Mouse (Mus musculus): ENCODE data around the gene Lrch4. TPM values are rescaled to one million over a fixed set of nuclear protein-coding genes. Genes with fewer than 3 reads are reported as not detected.

Lrch4 gene
- total RNA-seq, 2 experiments from 2014 or later: 15.6 to 17.1 TPM

- no peak for TF ChIP-seq CTCF (IDR thresholded peaks at IDR 0.05)
- intact Hi-C loops (cut with DNase I): no loop called here
- Histone ChIP-seq H3K4me3 (peak within 1 kb of the TSS; percentile 65), H3K27ac (peak within 1 kb of the TSS; percentile 73)
- peak; percentile 67 for DNase-seq
These were observed 16.8 kb downstream of the Lrch4 start, which contains the start of gene Irs3 for GRCm38 (mm10) chr5:137645652-137646091. Irs3 (minus strand) TSS chr5:137645714.

GRCm38 (mm10) chr5:137647827-137648601 lies 19.1 kb downstream of the Lrch4 start:
- H3K4me3 ChIP-seq: no peak overlapping the region
- DNase-seq: no peak
- intact Hi-C loops (cut with DNase I): no loop called here
- peak overlapping the region; percentile 86; the same call in 1 of the 2 replicates for H3K27ac ChIP-seq
- TF ChIP-seq CTCF (IDR thresholded peaks at IDR 0.05): no peak

GRCm38 (mm10) chr5:137649251-137649650 lies 20.3 kb downstream of the Lrch4 start:
- Histone ChIP-seq H3K4me3 (no peak overlapping the region), H3K27ac (peak overlapping the region; percentile 86)
- no peak for DNase-seq
- no peak for TF ChIP-seq CTCF (IDR thresholded peaks at IDR 0.05)
- intact Hi-C loops (cut with DNase I): no loop called here

GRCm38 (mm10) chr5:137649669-137650571 lies 21.0 kb downstream of the Lrch4 start:
- TF ChIP-seq CTCF (IDR thresholded peaks at IDR 0.05): no peak
- intact Hi-C loops (cut with DNase I): no loop called here
- Histone ChIP-seq H3K4me3 (peak overlapping the region; percentile 43), H3K27ac (peak overlapping the region; percentile 86)
- peak; percentile 62 for DNase-seq

GRCm38 (mm10) chr5:137652474-137652873 lies 23.6 kb downstream of the Lrch4 start:
- TF ChIP-seq CTCF (IDR thresholded peaks at IDR 0.05): peak; percentile 84
- Histone ChIP-seq H3K27ac (peak overlapping the region; percentile 86), H3K4me3 (peak overlapping the region; percentile 28)
- intact Hi-C loops (cut with DNase I): loop anchor here (1.0 kb wide), 1 partner anchor 67 kb away; no protein-coding TSS in a partner anchor
- DNase-seq: peak; percentile 82

GRCm38 (mm10) chr5:137653366-137653765 lies 24.4 kb downstream of the Lrch4 start:
- no peak for DNase-seq
- no peak for TF ChIP-seq CTCF (IDR thresholded peaks at IDR 0.05)
- 0 out of 2 replicates have a peak overlapping the region, but pooled peaks have one; percentile 86 for H3K27ac ChIP-seq
- H3K4me3 ChIP-seq: no peak overlapping the region
- intact Hi-C loops (cut with DNase I): no loop called here

GRCm38 (mm10) chr5:137654746-137655145 lies 25.8 kb downstream of the Lrch4 start:
- intact Hi-C loops (cut with DNase I): no loop called here
- Histone ChIP-seq H3K4me3 (no peak overlapping the region), H3K27ac (no peak overlapping the region)
- peak; percentile 43 for TF ChIP-seq CTCF (IDR thresholded peaks at IDR 0.05)
- DNase-seq: no peak

- intact Hi-C loops (cut with DNase I): loop anchor here (1.0 kb wide), 1 partner anchor 100 kb away; no protein-coding TSS in a partner anchor
- peak; percentile 76 for DNase-seq
- Histone ChIP-seq H3K4me3 (no peak overlapping the region), H3K27ac (peak overlapping the region; percentile 71)
- peak; percentile 91 for TF ChIP-seq CTCF (IDR thresholded peaks at IDR 0.05)
These were observed 28.1 kb downstream of the Lrch4 start for GRCm38 (mm10) chr5:137656977-137657376.

- Histone ChIP-seq H3K27ac (peak overlapping the region; percentile 85), H3K4me3 (no peak overlapping the region)
- no peak for TF ChIP-seq CTCF (IDR thresholded peaks at IDR 0.05)
- intact Hi-C loops (cut with DNase I): no loop called here
- peak; percentile 85 for DNase-seq
These were observed 31.3 kb downstream of the Lrch4 start for GRCm38 (mm10) chr5:137660064-137660688.

GRCm38 (mm10) chr5:137663057-137663456 lies 34.1 kb downstream of the Lrch4 start:
- TF ChIP-seq CTCF (IDR thresholded peaks at IDR 0.05): no peak
- no peak overlapping the region for H3K27ac ChIP-seq
- H3K4me3 ChIP-seq: no peak overlapping the region
- intact Hi-C loops (cut with DNase I): no loop called here
- DNase-seq: no peak

GRCm38 (mm10) chr5:137668971-137669370 lies 40.0 kb downstream of the Lrch4 start:
- peak overlapping the region; percentile 43 for H3K4me3 ChIP-seq
- intact Hi-C loops (cut with DNase I): no loop called here
- peak; percentile 69 for DNase-seq

GRCm38 (mm10) chr5:137670240-137670639 lies 41.3 kb downstream of the Lrch4 start:
- Histone ChIP-seq H3K4me3 (no peak overlapping the region), H3K27ac (peak overlapping the region; percentile 88)
- no peak for DNase-seq
- peak; percentile 44 for TF ChIP-seq CTCF (IDR thresholded peaks at IDR 0.05)
- intact Hi-C loops (cut with DNase I): no loop called here

More at GRCm38 (mm10) chr5:137668971-137669370, 40.0 kb downstream of the Lrch4 start:
- peak overlapping the region; percentile 88 for H3K27ac ChIP-seq
- no peak for TF ChIP-seq CTCF (IDR thresholded peaks at IDR 0.05)
